Mouse (Mus musculus) midbrain, embryonic 16.5 days (tissue): ENCODE measurements at regions not wholly inside any gene's neighbourhood (a gene's known extent, or its start where the extent isn't known, plus 50 kb on each side); places are given as distances from the start of the nearest gene placed in this dataset.

ENCODE experiments used
- ATAC-seq: fragments of 200-750 bp; cut with Nextera tagmentation; 2 replicates; pipeline ENCODE4 v1.8.0; 2017; ENCODE audit warnings: moderate TSS enrichment
- H3K27ac ChIP-seq: fragments of 300-500 bp; sonication (generic); 2 replicates; pipeline ENCODE4 v1.5.1; 2014; ENCODE audit warnings: mild to moderate bottlenecking, low read length, mixed read lengths
- H3K27me3 ChIP-seq: fragments of 300-500 bp; sonication (generic); 2 replicates; pipeline ENCODE4 v1.6.1; 2014; ENCODE audit warnings: low read depth, low read length, mixed read lengths; ENCODE audit not compliant: control insufficient read depth, insufficient read depth
- H3K36me3 ChIP-seq: fragments of 300-500 bp; sonication (generic); 2 replicates; pipeline ENCODE4 v1.6.1; 2014; ENCODE audit warnings: mild to moderate bottlenecking, low read length, moderate library complexity, mixed read lengths; ENCODE audit not compliant: control insufficient read depth, insufficient read depth
- H3K4me1 ChIP-seq: fragments of 300-500 bp; sonication (generic); 2 replicates; pipeline ENCODE4 v1.6.1; 2014; ENCODE audit warnings: mild to moderate bottlenecking, low read length, mixed read lengths; ENCODE audit not compliant: control insufficient read depth, insufficient read depth
- H3K4me2 ChIP-seq: fragments of 300-500 bp; sonication (generic); 2 replicates; pipeline ENCODE4 v1.6.1; 2014; ENCODE audit warnings: mild to moderate bottlenecking, low read length, mixed read lengths
- H3K4me3 ChIP-seq: fragments of 300-500 bp; sonication (generic); 2 replicates; pipeline ENCODE4 v1.5.1; 2014; ENCODE audit warnings: low read depth, mild to moderate bottlenecking, low read length, moderate library complexity, mixed read lengths
- H3K9ac ChIP-seq: fragments of 300-500 bp; sonication (generic); 2 replicates; pipeline ENCODE4 v1.6.1; 2014; ENCODE audit warnings: low read depth, low read length, mixed read lengths
- H3K9me3 ChIP-seq: fragments of 300-500 bp; sonication (generic); replicated peaks from 2 replicates; pipeline ENCODE4 v1.6.1; 2014; ENCODE audit warnings: mild to moderate bottlenecking, low read length, mixed read lengths; ENCODE audit not compliant: control insufficient read depth, poor library complexity, severe bottlenecking
- WGBS: fragments of 180-500 bp; shearing (Covaris S2); extraction: QIAGEN DNeasy Blood & Tissue Kit; methylation state at CpG from one replicate; pipeline ENCODE4 v1.1.7; 2014; 5-methylcytosine and 5-hydroxymethylcytosine counted together

DNA sequence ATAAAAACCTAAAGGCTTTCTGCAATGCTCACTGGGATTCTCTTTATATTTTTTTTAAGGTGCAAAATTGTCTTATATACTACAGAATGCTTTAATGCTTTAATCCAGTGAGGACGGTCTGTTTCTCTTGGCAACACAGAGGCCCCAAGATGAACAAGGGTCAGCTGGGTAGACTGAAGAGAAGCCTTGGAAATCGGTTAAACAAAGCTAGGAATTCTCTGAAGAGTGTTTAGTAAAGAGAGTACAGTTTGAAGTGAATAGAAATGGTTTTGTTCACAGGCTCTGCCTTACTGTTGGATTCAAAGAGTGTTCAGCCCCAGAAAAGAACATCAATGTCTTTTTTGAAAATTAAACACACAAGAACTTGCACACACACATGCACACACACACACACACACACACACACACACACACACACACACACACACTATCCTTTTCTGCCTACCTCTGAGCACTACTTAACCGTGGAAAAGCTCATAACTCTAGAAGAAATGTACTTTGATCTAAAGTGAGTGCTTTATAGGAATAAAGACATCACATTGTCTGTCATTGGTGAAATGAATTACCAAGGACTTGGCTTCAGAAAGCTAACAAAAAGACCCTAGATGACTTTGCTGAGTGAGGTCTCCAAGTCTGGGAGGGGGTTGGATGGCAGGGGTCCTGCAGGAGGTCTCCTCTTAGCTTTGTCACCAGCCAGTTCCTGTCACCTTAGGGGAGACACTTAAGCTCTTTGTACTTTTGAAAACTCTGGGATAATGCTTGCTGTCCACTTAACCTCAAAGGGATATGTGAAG is 201.5 kb downstream of the Cd47 start:
- H3K36me3 ChIP-seq: no peaks in the 10 kb centered on the region
- peak; percentile 53; the same call in 1 of the 2 replicates for ATAC-seq
- no peaks in the 10 kb centered on the region for H3K9me3 ChIP-seq
- no peak overlapping the region for H3K9ac ChIP-seq
- H3K4me2 ChIP-seq: no peak overlapping the region
- 8% methylated on average over 3 of the region's 3 CpGs for WGBS
- peaks cover 4% of the 10 kb centered on the region for H3K4me1 ChIP-seq
- H3K27me3 ChIP-seq: no peaks in the 10 kb centered on the region
- H3K4me3 ChIP-seq: no peak overlapping the region
- peak overlapping the region; percentile 23; the same call in 1 of the 2 replicates for H3K27ac ChIP-seq

GRCm38 (mm10) chr16:50002456-50002788 is 202.1 kb downstream of the Cd47 start:
- Histone ChIP-seq H3K4me1 (peaks cover 4% of the 10 kb centered on the region), H3K4me3 (no peak overlapping the region), H3K9ac (no peak overlapping the region), H3K27me3 (no peaks in the 10 kb centered on the region), H3K9me3 (no peaks in the 10 kb centered on the region), H3K36me3 (no peaks in the 10 kb centered on the region), H3K4me2 (no peak overlapping the region), H3K27ac (no peak overlapping the region)
- 46% methylated on average over 3 of the region's 3 CpGs for WGBS
- peak; percentile 49; the same call in 1 of the 2 replicates for ATAC-seq

DNA sequence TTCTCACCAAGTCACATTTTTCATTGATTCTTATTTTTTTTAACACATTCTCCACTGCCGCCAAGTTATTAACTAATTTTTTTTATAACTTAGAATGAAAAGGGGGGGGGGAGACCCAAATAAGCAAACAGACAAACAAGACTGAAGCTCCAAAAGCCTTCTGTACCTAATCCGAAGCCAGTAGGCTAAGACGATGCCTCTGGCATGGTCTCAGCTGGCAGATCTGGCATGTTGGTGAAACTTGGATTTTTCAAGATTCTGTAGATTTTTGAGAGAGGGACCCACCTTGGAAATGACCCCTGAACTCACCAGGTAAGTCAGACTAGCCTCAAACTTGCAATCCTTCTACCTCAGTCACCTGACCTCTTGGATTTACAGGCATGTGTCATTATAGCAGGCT is 208.7 kb downstream of the Cd47 start:
- H3K9me3 ChIP-seq: no peaks in the 10 kb centered on the region
- H3K36me3 ChIP-seq: no peaks in the 10 kb centered on the region
- H3K27ac ChIP-seq: no peak overlapping the region
- WGBS: 89% methylated on average over 3 of the region's 3 CpGs
- no peak overlapping the region for H3K9ac ChIP-seq
- no peak overlapping the region for H3K4me3 ChIP-seq
- no peak for ATAC-seq
- no peaks in the 10 kb centered on the region for H3K27me3 ChIP-seq
- no peaks in the 10 kb centered on the region for H3K4me1 ChIP-seq
- no peak overlapping the region for H3K4me2 ChIP-seq

GRCm38 (mm10) chr16:50009542-50009941 is 209.2 kb downstream of the Cd47 start:
- no peaks in the 10 kb centered on the region for H3K9me3 ChIP-seq
- H3K36me3 ChIP-seq: no peaks in the 10 kb centered on the region
- H3K27ac ChIP-seq: no peak overlapping the region
- H3K27me3 ChIP-seq: no peaks in the 10 kb centered on the region
- H3K4me1 ChIP-seq: no peaks in the 10 kb centered on the region
- 61% methylated on average over 6 of the region's 6 CpGs for WGBS
- H3K4me3 ChIP-seq: no peak overlapping the region
- H3K4me2 ChIP-seq: no peak overlapping the region
- no peak for ATAC-seq
- H3K9ac ChIP-seq: no peak overlapping the region

DNA sequence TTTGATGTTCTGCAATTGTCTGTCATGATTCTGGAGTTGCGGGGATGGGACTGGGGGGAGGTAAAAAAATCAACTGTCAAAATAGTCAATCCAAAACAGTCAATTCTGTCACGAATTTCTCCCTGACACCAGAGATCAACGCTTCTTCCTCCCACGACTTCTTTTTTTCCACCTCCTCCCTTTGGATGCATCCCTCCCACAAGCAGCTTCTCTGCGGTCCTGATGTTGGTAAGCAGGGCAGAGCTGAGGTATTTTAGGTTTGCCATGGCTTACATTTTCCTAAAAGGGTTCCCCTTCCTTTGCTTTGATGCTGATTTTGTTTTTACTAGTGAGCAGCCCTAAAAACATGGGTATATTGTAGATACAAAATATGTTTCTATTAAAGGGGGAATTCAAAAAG is 209.7 kb downstream of the Cd47 start:
- H3K4me3 ChIP-seq: no peak overlapping the region
- H3K4me1 ChIP-seq: no peaks in the 10 kb centered on the region
- ATAC-seq: no peak
- no peak overlapping the region for H3K27ac ChIP-seq
- no peak overlapping the region for H3K4me2 ChIP-seq
- H3K9me3 ChIP-seq: no peaks in the 10 kb centered on the region
- 85% methylated on average over 5 of the region's 5 CpGs for WGBS
- no peaks in the 10 kb centered on the region for H3K27me3 ChIP-seq
- no peaks in the 10 kb centered on the region for H3K36me3 ChIP-seq
- no peak overlapping the region for H3K9ac ChIP-seq

DNA sequence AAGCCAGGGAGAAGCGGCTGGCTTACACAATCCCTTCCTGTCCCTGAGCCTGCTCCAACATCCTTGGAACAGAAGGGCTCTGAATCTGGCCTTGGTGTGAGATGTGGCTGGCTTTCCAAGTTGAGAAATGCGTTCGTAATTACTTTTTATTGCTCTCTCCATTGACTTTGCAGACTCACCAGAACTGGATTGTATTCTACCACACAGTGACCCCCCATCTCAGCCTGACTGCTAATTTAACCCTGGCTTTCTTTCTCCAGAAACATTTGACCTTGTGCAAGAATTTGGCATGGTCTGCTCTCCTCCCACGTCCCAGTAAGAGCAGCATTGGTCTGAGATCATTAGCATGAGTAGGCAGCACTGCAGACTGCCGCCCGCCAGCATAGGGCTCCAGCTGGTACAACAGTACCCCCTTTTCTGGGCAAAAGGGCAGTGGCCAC is 210.2 kb downstream of the Cd47 start:
- H3K36me3 ChIP-seq: no peaks in the 10 kb centered on the region
- H3K27me3 ChIP-seq: no peaks in the 10 kb centered on the region
- WGBS: 74% methylated on average over 6 of the region's 6 CpGs
- H3K27ac ChIP-seq: no peak overlapping the region
- H3K4me3 ChIP-seq: no peak overlapping the region
- H3K4me2 ChIP-seq: no peak overlapping the region
- no peak for ATAC-seq
- no peaks in the 10 kb centered on the region for H3K4me1 ChIP-seq
- H3K9ac ChIP-seq: no peak overlapping the region
- no peaks in the 10 kb centered on the region for H3K9me3 ChIP-seq

GRCm38 (mm10) chr16:50023885-50024284 is 223.6 kb downstream of the Cd47 start:
- H3K4me1 ChIP-seq: no peaks in the 10 kb centered on the region
- H3K9me3 ChIP-seq: no peaks in the 10 kb centered on the region
- no peaks in the 10 kb centered on the region for H3K36me3 ChIP-seq
- no peak overlapping the region for H3K4me2 ChIP-seq
- no peaks in the 10 kb centered on the region for H3K27me3 ChIP-seq
- 97% methylated on average over 1 of the region's 1 CpGs for WGBS
- no peak overlapping the region for H3K4me3 ChIP-seq
- H3K27ac ChIP-seq: no peak overlapping the region
- no peak for ATAC-seq
- no peak overlapping the region for H3K9ac ChIP-seq

DNA sequence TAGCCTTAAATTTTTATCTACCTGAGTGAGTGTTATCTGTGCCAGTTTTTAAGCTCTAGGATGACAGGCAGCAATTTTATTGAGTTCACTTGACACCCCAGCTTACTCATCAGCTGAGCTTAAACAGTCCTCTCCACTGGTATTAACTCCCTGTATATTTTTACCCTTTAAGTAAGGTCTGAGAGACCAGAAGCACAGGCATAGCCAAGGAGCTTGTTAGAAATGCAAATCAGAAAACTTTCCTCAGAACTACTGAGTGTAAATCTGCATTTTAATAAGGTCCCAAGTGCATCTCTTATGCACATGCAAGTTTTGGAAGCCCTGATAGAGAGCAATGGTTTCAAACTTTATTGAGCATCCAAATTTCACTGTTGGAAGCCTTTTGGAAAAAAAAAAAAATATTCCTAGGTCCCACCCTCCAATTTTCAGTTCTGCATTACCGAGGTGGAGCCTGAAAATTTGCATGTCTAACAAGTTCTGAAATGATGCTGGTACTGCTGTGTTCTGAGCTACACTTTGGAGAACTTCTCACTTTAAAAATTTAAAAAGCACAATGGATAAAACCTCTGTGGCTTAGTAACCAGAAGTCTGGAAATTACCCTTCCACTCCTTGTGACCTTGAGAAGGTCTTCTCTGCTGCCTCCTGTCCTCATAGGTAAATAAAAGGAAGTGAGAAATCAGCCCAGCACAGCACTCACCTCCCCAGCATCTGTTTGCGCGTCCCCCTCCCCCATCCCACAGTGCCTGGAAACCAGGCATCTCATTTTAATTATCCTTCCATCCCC is 226.0 kb downstream of the Cd47 start:
- H3K36me3 ChIP-seq: no peaks in the 10 kb centered on the region
- 25% methylated on average over 3 of the region's 3 CpGs for WGBS
- ATAC-seq: no peak
- H3K27me3 ChIP-seq: no peaks in the 10 kb centered on the region
- H3K9ac ChIP-seq: no peak overlapping the region
- H3K27ac ChIP-seq: no peak overlapping the region
- H3K4me3 ChIP-seq: no peak overlapping the region
- no peak overlapping the region for H3K4me2 ChIP-seq
- H3K4me1 ChIP-seq: no peaks in the 10 kb centered on the region
- H3K9me3 ChIP-seq: no peaks in the 10 kb centered on the region

- H3K4me1 ChIP-seq: 0 out of 2 replicates have a peak, but pooled peaks cover 2% of the 10 kb centered on the region
- WGBS: 38% methylated on average over 2 of the region's 2 CpGs
- H3K27ac ChIP-seq: no peak overlapping the region
- H3K9ac ChIP-seq: no peak overlapping the region
- no peaks in the 10 kb centered on the region for H3K9me3 ChIP-seq
- H3K36me3 ChIP-seq: no peaks in the 10 kb centered on the region
- H3K27me3 ChIP-seq: no peaks in the 10 kb centered on the region
- no peak for ATAC-seq
- no peak overlapping the region for H3K4me2 ChIP-seq
- H3K4me3 ChIP-seq: no peak overlapping the region
Observed at GRCm38 (mm10) chr16:50027189-50027588, 226.9 kb downstream of the Cd47 start.
